Mouse (Mus musculus) CH12.LX (cell line): ENCODE measurements around the gene 4922502D21Rik. TPM values are rescaled to one million over a fixed set of nuclear protein-coding genes. Genes with fewer than 3 reads are reported as not detected.

ENCODE experiments used
- DNase-seq: peaks from one replicate; pipeline ENCODE4 v3.0.0-alpha.2; 2013; ENCODE audit errors: extremely low read depth
- H3K27ac ChIP-seq: 2 replicates; pipeline ENCODE4 v1.5.1; 2012; ENCODE audit warnings: low read depth, mild to moderate bottlenecking, control low read depth, moderate library complexity; ENCODE audit not compliant: insufficient read depth
- H3K27me3 ChIP-seq: replicated peaks from 2 replicates; pipeline ENCODE3; 2012; ENCODE audit warnings: inconsistent platforms
- H3K36me3 ChIP-seq, 2 experiments: replicated peaks in 1 of 2; 2 replicates each; pipeline versions ENCODE3 to v1.6.1; 2012; ENCODE audit warnings: inconsistent platforms in 1 of 2, low read length in 1 of 2, mild to moderate bottlenecking in 1 of 2, mixed read lengths in 1 of 2, moderate library complexity in 1 of 2; ENCODE audit not compliant: control insufficient read depth in 1 of 2, insufficient read depth in 1 of 2
- H3K4me1 ChIP-seq, 2 experiments: 2 replicates each; pipeline ENCODE4 v1.6.1; 2012; ENCODE audit warnings: inconsistent platforms in 1 of 2, moderate library complexity in 1 of 2; ENCODE audit not compliant: insufficient read depth in 2 of 2, control insufficient read depth in 1 of 2
- H3K4me2 ChIP-seq: 2 replicates; pipeline ENCODE4 v1.6.1; 2012; ENCODE audit warnings: low read depth, mild to moderate bottlenecking, control low read depth; ENCODE audit not compliant: poor library complexity, insufficient read depth, severe bottlenecking
- H3K4me3 ChIP-seq, 3 experiments: fragments of 150-350 bp in 1 of 3; sonication (generic) in 1 of 3; replicated peaks in 1 of 3; 2 replicates each; pipeline versions ENCODE3 to v1.5.1; 2011 to 2012; ENCODE audit warnings: low read depth in 2 of 3, low read length in 2 of 3, mild to moderate bottlenecking in 2 of 3, moderate library complexity in 2 of 3, control low read depth in 1 of 3, improper control_type of control experiment in 1 of 3, inconsistent platforms in 1 of 3, mixed read lengths in 1 of 3; ENCODE audit not compliant: poor library complexity in 1 of 3
- H3K79me2 ChIP-seq: replicated peaks from 2 replicates; pipeline ENCODE4 v1.6.1; 2012; ENCODE audit warnings: mild to moderate bottlenecking, moderate library complexity; ENCODE audit not compliant: control insufficient read depth, poor library complexity, insufficient read depth, severe bottlenecking; ENCODE audit errors: extremely low read depth
- H3K9ac ChIP-seq: 2 replicates; pipeline ENCODE4 v1.6.1; 2012; ENCODE audit warnings: low read depth, mild to moderate bottlenecking, control low read depth, moderate library complexity; ENCODE audit not compliant: insufficient read depth
- H3K9me3 ChIP-seq: replicated peaks from 2 replicates; pipeline ENCODE3; 2012; ENCODE audit warnings: low read length, inconsistent platforms, mixed read lengths
- BHLHE40 ChIP-seq: IDR thresholded peaks from 2 replicates; pipeline ENCODE4 v1.6.1; 2011; ENCODE audit warnings: mild to moderate bottlenecking, low read depth, low read length, improper control_type of control experiment
- CHD1 ChIP-seq: IDR thresholded peaks from 2 replicates; pipeline ENCODE4 v1.6.1; 2012; ENCODE audit warnings: low read depth, low read length, improper control_type of control experiment, inconsistent platforms
- CHD2 ChIP-seq: IDR thresholded peaks from 2 replicates; pipeline ENCODE4 v1.6.1; 2011; ENCODE audit warnings: low read length, improper control_type of control experiment
- EP300 ChIP-seq: IDR thresholded peaks from 2 replicates; pipeline ENCODE4 v1.6.1; 2011; ENCODE audit warnings: low read length, improper control_type of control experiment
- ETS1 ChIP-seq: conservative IDR thresholded peaks from 2 replicates; pipeline ENCODE4 v1.6.1; 2012; ENCODE audit warnings: low read depth, mild to moderate bottlenecking, inconsistent platforms, low read length, improper control_type of control experiment, moderate library complexity
- GABPA ChIP-seq: IDR thresholded peaks from 2 replicates; pipeline ENCODE4 v1.6.1; 2012; ENCODE audit warnings: low read depth, low read length, improper control_type of control experiment, inconsistent platforms; ENCODE audit not compliant: insufficient replicate concordance
- IRF4 ChIP-seq: IDR thresholded peaks from 2 replicates; pipeline ENCODE4 v1.6.1; 2014; ENCODE audit warnings: low read depth, mild to moderate bottlenecking, inconsistent platforms, low read length, improper control_type of control experiment
- JUN ChIP-seq: IDR thresholded peaks from 2 replicates; pipeline ENCODE4 v1.6.1; 2011; ENCODE audit warnings: low read depth, mild to moderate bottlenecking, low read length, improper control_type of control experiment, moderate library complexity; ENCODE audit not compliant: insufficient read depth
- JUND ChIP-seq: conservative IDR thresholded peaks from 2 replicates; pipeline ENCODE4 v1.6.1; 2011; ENCODE audit warnings: low read depth, low read length, improper control_type of control experiment
- MAFK ChIP-seq: IDR thresholded peaks from 2 replicates; pipeline ENCODE4 v1.6.1; 2011; ENCODE audit warnings: low read length, improper control_type of control experiment; ENCODE audit not compliant: insufficient replicate concordance
- MAX ChIP-seq: IDR thresholded peaks from 2 replicates; pipeline ENCODE4 v1.6.1; 2011; ENCODE audit warnings: low read length, improper control_type of control experiment
- MAZ ChIP-seq: IDR thresholded peaks from 2 replicates; pipeline ENCODE4 v1.6.1; 2012; ENCODE audit warnings: low read depth, mild to moderate bottlenecking, inconsistent platforms, low read length, improper control_type of control experiment, moderate library complexity
- MEF2A ChIP-seq: IDR thresholded peaks from 2 replicates; pipeline ENCODE4 v1.6.1; 2014; ENCODE audit warnings: low read depth, mild to moderate bottlenecking, inconsistent platforms, low read length, improper control_type of control experiment, borderline replicate concordance
- MXI1 ChIP-seq: IDR thresholded peaks from 2 replicates; pipeline ENCODE4 v1.6.1; 2011; ENCODE audit warnings: mild to moderate bottlenecking, low read depth, low read length, improper control_type of control experiment
- MYC ChIP-seq: IDR thresholded peaks from 2 replicates; pipeline ENCODE4 v1.6.1; 2011; ENCODE audit warnings: low read depth, mild to moderate bottlenecking, improper control_type of control experiment, low read length
- NELFE ChIP-seq: IDR thresholded peaks from 2 replicates; pipeline ENCODE4 v1.6.1; 2011; ENCODE audit warnings: low read depth, low read length, improper control_type of control experiment
- PAX5 ChIP-seq: IDR thresholded peaks from 2 replicates; pipeline ENCODE4 v1.6.1; 2012; ENCODE audit warnings: low read length, inconsistent platforms, mixed read lengths
- POLR2AphosphoS2 ChIP-seq: IDR thresholded peaks from 2 replicates; pipeline ENCODE4 v1.6.1; 2011; ENCODE audit warnings: low read depth, low read length, improper control_type of control experiment
- RCOR1 ChIP-seq: conservative IDR thresholded peaks from 2 replicates; pipeline ENCODE4 v1.6.1; 2012; ENCODE audit warnings: low read depth, mild to moderate bottlenecking, inconsistent platforms, low read length, improper control_type of control experiment
- SIN3A ChIP-seq: IDR thresholded peaks from 2 replicates; pipeline ENCODE4 v1.6.1; 2012; ENCODE audit warnings: low read length, improper control_type of control experiment, inconsistent platforms
- SMC3 ChIP-seq: IDR thresholded peaks from 2 replicates; pipeline ENCODE4 v1.6.1; 2011; ENCODE audit warnings: low read depth, low read length, improper control_type of control experiment
- TBP ChIP-seq: conservative IDR thresholded peaks from 2 replicates; pipeline ENCODE4 v1.6.1; 2011; ENCODE audit warnings: low read depth, low read length, improper control_type of control experiment
- TCF12 ChIP-seq: IDR thresholded peaks from 2 replicates; pipeline ENCODE4 v1.6.1; 2014; ENCODE audit warnings: low read depth, mild to moderate bottlenecking, inconsistent platforms, low read length, improper control_type of control experiment
- UBTF ChIP-seq: IDR thresholded peaks from 2 replicates; pipeline ENCODE4 v1.6.1; 2012; ENCODE audit warnings: low read depth, mild to moderate bottlenecking, inconsistent platforms, low read length, improper control_type of control experiment, moderate library complexity
- ZMIZ1 ChIP-seq: IDR thresholded peaks from 2 replicates; pipeline ENCODE4 v1.6.1; 2012; ENCODE audit warnings: low read depth, mild to moderate bottlenecking, inconsistent platforms, low read length, improper control_type of control experiment
- dilution Hi-C: fragments of 300-500 bp; cut with MboI; formaldehyde crosslinking; loops from 2 replicates; pipeline ENCODE4 v1.14.3; 2020; ENCODE audit warnings: low sequenced_read_pairs; ENCODE audit not compliant: extremely low pct_unique_long_range_greater_than_20kb, extremely low pct_ligation_motif_present
- in situ Hi-C: fragments of 300-500 bp; cut with MboI; formaldehyde crosslinking; loops from 3 replicates; pipeline ENCODE4 v1.14.3; 2019; ENCODE audit warnings: low sequenced_read_pairs, low pct_ligation_motif_present, low pct_unique_long_range_greater_than_20kb, mixed read lengths
- polyA plus RNA-seq: library from polyadenylated mRNA; unstranded; fragments of >175 nt; gene quantifications from 2 replicates; pipeline ENCODE4 v1.2.1, GENCODE M21; 2012; ENCODE audit warnings: low read depth; ENCODE audit not compliant: insufficient read length
- total RNA-seq, 2 experiments: library from RNA; depleted of rRNA; stranded (reverse); fragments of 300-350 nt in 1 of 2; fragments of >200 nt in 1 of 2; gene quantifications; 2 replicates each; pipeline ENCODE4 v1.2.3; 2012 to 2014

4922502D21Rik gene
- total and polyA plus RNA-seq, 3 experiments: 0.23 to 2.8 (median 0.46) TPM

- DNase-seq: peak; percentile 79
- Histone ChIP-seq H3K9me3 (no peaks in the 10 kb centered on the region), H3K79me2 (no peaks in the 10 kb centered on the region), H3K27ac (peak overlapping the region; percentile 92), H3K4me1 (peaks cover 0 to 33% of the 10 kb centered on the region in 2 experiments; a peak in 2 of 4 replicates), H3K9ac (peak overlapping the region; percentile 78), H3K4me3 (no peak overlapping the region), H3K27me3 (no peaks in the 10 kb centered on the region), H3K36me3 (no peaks in the 10 kb centered on the region), H3K4me2 (peak overlapping the region; percentile 89)
- in situ Hi-C loops (no loop called here), dilution Hi-C loops (no loop called here)
- TF ChIP-seq CHD1 (0 out of 2 replicates have a peak, but pooled peaks have one; percentile 2), MAFK (no peak), TBP (peak; percentile 60; the same call in 1 of the 2 replicates), MAX (peak; percentile 95), GABPA (0 out of 2 replicates have a peak, but pooled peaks have one; percentile 9), RCOR1 (0 out of 2 replicates have a peak, but pooled peaks have one; percentile 24), BHLHE40 (peak; percentile 81), MYC (peak; percentile 91; the same call in 1 of the 2 replicates), SIN3A (peak; percentile 23; the same call in 1 of the 2 replicates), MAZ (0 out of 2 replicates have a peak, but pooled peaks have one; percentile 38), NELFE (no peak; the same call in 1 of the 2 replicates), CHD2 (no peak), ETS1 (peak; percentile 88), IRF4 (peak; percentile 72), PAX5 (no peak), JUND (peak; percentile 85), MXI1 (peak; percentile 62; the same call in 1 of the 2 replicates), ZMIZ1 (no peak; the same call in 1 of the 2 replicates), JUN (peak; percentile 93), POLR2AphosphoS2 (peak; percentile 38; the same call in 1 of the 2 replicates), TCF12 (peak; percentile 94), EP300 (peak; percentile 83), UBTF (no peak), MEF2A (peak; percentile 42; the same call in 1 of the 2 replicates), SMC3 (no peak)
Observed at GRCm38 (mm10) chr6:129326568-129327150, 4.9 kb downstream of the 4922502D21Rik start.
